Mouse (Mus musculus) olfactory bulb, adult 2 months (tissue): ENCODE results near the gene Fap.

Experiments used
- CTCF ChIP-seq: fragments of 200-500 bp; IDR thresholded peaks from 2 replicates; pipeline ENCODE4 v1.5.1; 2012; ENCODE audit warnings: low read depth, mild to moderate bottlenecking, low read length, moderate library complexity; ENCODE audit not compliant: insufficient read depth
- POLR2A ChIP-seq: fragments of 200-500 bp; IDR thresholded peaks from 2 replicates; pipeline ENCODE4 v1.6.1; 2012; ENCODE audit warnings: mild to moderate bottlenecking, low read depth, low read length, moderate library complexity; ENCODE audit not compliant: insufficient read depth

- no peak for TF ChIP-seq POLR2A
- TF ChIP-seq CTCF, result no peak
Observed at GRCm38 (mm10) chr2:62504269-62504796, 69.5 kb downstream of the Fap start.
